Mouse (Mus musculus) heart, postnatal 0 days (tissue): ENCODE measurements around the gene Wdr18. TPM values are rescaled to one million over a fixed set of nuclear protein-coding genes. Genes with fewer than 3 reads are reported as not detected.

Experiments used
- ATAC-seq: fragments of 200-750 bp; cut with Nextera tagmentation; 2 replicates; pipeline ENCODE4 v1.8.0; 2017; ENCODE audit warnings: low read depth, moderate number of reproducible peaks, moderate library complexity; ENCODE audit not compliant: insufficient read depth
- DNase-seq: peaks from one replicate; pipeline ENCODE4 v3.0.0-alpha.2; 2016; ENCODE audit warnings: low spot score
- H3K27ac ChIP-seq: fragments of 300-500 bp; sonication (generic); 2 replicates; pipeline ENCODE4 v1.5.1; 2014; ENCODE audit warnings: low read depth, mild to moderate bottlenecking
- H3K27me3 ChIP-seq: fragments of 300-500 bp; sonication (generic); 2 replicates; pipeline ENCODE4 v1.6.1; 2014; ENCODE audit warnings: low read length, mixed read lengths; ENCODE audit not compliant: control insufficient read depth, insufficient read depth
- H3K36me3 ChIP-seq: fragments of 300-500 bp; sonication (generic); replicated peaks from 2 replicates; pipeline ENCODE4 v1.6.1; 2014; ENCODE audit warnings: low read length, mixed read lengths; ENCODE audit not compliant: control insufficient read depth, insufficient read depth
- H3K4me1 ChIP-seq: fragments of 300-500 bp; sonication (generic); 2 replicates; pipeline ENCODE4 v1.6.1; 2014; ENCODE audit warnings: antibody characterized with exemption; ENCODE audit not compliant: control insufficient read depth, insufficient read depth
- H3K4me2 ChIP-seq: fragments of 300-500 bp; sonication (generic); 2 replicates; pipeline ENCODE4 v1.6.1; 2014; ENCODE audit warnings: low read depth, mild to moderate bottlenecking, low read length, moderate library complexity
- H3K4me3 ChIP-seq: fragments of 300-500 bp; sonication (generic); 2 replicates; pipeline ENCODE4 v1.5.1; 2014; ENCODE audit warnings: low read depth, low read length
- H3K9ac ChIP-seq: fragments of 300-500 bp; sonication (generic); replicated peaks from 2 replicates; pipeline ENCODE4 v1.6.1; 2014; ENCODE audit warnings: low read depth, low read length, mixed read lengths
- H3K9me3 ChIP-seq: fragments of 300-500 bp; sonication (generic); replicated peaks from 2 replicates; pipeline ENCODE4 v1.6.1; 2016; ENCODE audit warnings: low read length; ENCODE audit not compliant: control insufficient read depth
- CTCF ChIP-seq: IDR thresholded peaks from 2 replicates; pipeline ENCODE4 v1.5.1; 2016; ENCODE audit warnings: antibody characterized with exemption, control low read depth, low read depth
- EP300 ChIP-seq: IDR thresholded peaks from 2 replicates; pipeline ENCODE4 v1.6.1; 2016; ENCODE audit warnings: antibody characterized with exemption, low read depth
- WGBS: fragments of 180-500 bp; shearing (Covaris S2); extraction: QIAGEN DNeasy Blood & Tissue Kit; methylation state at CpG from one replicate; pipeline ENCODE4 v1.1.7; 2014; 5-methylcytosine and 5-hydroxymethylcytosine counted together
- polyA plus RNA-seq: library from polyadenylated mRNA; unstranded; fragments of >200 nt; fragmentation: Nextera tagmentation; extraction: Ambion mirVana; gene quantifications from 2 replicates; pipeline ENCODE4 v1.2.1, GENCODE M21; 2015
- total RNA-seq: library from RNA; depleted of rRNA; stranded (reverse); fragments of >200 nt; gene quantifications from 2 replicates; pipeline ENCODE4 v1.2.3, GENCODE M21; 2014; ENCODE audit warnings: low replicate concordance

The Wdr18 gene
- total and polyA plus RNA-seq, 2 experiments from 2014 or later: 51.5 to 54.3 TPM

DNA sequence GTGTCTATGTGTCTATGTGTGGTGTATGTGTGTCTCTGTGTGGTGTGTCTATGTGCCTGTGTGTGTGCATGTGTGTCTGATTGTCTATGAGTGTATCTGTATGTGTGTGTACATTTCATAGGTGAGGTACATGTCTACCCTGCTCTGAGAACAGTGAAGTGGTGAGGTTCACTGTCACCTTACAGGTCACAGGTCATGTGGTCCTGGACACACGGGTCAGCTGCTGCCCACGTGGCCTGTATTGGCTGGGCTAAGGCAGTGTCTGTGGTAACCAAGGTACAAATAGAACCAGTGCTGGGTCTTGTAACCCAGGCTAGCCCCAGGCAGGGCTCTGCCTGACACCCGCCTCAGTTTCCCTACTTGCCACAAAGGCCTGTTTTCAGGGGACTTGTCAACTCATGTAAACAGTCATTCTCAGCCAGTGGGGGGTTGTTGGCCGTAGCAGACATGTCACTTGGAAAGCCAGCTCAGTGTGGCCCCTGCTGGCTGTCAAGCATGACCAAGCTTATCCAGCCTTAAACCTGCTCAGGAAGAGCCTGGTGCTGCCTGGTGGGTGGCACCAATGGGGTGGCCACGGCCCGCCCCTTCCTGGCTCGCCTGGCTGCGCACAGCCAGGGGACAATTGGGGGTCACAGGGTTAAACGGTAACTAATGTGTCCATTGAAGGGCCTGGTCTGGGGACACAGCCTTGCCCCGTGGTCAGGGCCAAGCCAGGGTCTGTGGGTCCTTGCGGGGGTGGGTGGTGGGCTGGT lies 22.0 kb upstream of the Wdr18 start:
- 85% methylated on average over 11 of the region's 11 CpGs for WGBS
- peak overlapping the region; percentile 55; the same call in 1 of the 2 replicates for H3K4me2 ChIP-seq

DNA sequence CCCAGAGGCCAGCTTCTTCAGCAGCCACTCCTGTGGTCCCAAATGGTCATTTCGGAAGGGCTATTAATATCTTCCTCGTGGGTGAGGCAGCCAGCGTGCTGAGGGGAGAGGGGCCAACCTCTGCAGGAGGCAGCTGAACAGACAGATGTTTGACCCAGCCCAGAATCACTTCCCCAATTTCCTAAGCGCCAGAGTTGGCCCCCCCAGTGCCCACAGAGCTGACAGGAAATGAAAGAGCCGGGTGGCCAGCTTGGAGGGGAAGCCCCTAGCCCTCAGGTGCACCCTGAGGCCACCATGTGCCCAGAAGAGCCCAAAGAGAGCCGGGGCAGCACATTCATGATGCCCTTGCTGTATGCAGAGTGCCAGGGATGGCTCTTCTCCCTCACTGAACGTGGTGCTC lies 19.2 kb upstream of the Wdr18 start:
- Histone ChIP-seq H3K36me3 (no peaks in the 10 kb centered on the region), H3K4me3 (no peak overlapping the region), H3K27ac (no peak overlapping the region), H3K4me2 (no peak overlapping the region), H3K9me3 (no peaks in the 10 kb centered on the region), H3K4me1 (peaks cover 24% of the 10 kb centered on the region), H3K27me3 (no peaks in the 10 kb centered on the region), H3K9ac (0 out of 2 replicates have a peak overlapping the region, but pooled peaks have one; percentile 19)
- no peak for TF ChIP-seq CTCF
- ATAC-seq (no peak), DNase-seq (no peak)
- 31% methylated on average over 7 of the region's 7 CpGs for WGBS

More for the DNA sequence above, 22.0 kb upstream of the Wdr18 start:
- no peak overlapping the region for H3K27ac ChIP-seq
- peaks cover 25% of the 10 kb centered on the region for H3K4me1 ChIP-seq
- ATAC-seq: no peak
- H3K27me3 ChIP-seq: no peaks in the 10 kb centered on the region
- H3K9ac ChIP-seq: no peak overlapping the region
- H3K36me3 ChIP-seq: no peaks in the 10 kb centered on the region
- no peaks in the 10 kb centered on the region for H3K9me3 ChIP-seq
- no peak for DNase-seq
- no peak for TF ChIP-seq EP300
- no peak for TF ChIP-seq CTCF
- H3K4me3 ChIP-seq: no peak overlapping the region

DNA sequence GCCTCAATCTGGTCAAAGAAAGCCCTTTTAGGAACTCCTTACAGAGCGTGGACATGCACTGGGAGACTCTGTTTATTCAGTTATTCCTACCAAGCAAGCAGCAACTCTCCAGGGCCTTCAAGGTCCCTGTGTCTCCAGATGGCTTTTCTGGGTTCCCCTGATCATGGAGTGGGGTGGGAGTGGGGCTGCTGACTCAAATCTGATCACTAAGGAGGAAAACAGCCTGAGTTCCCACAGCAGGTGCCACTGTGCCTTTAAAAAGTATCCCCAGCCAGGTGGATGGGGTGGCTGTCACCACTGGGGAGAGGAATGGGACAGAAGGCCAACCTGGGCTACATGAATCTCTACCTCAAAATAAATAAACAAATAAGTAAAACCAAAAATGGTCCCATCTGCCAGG lies 17.0 kb upstream of the Wdr18 start:
- no peak overlapping the region for H3K4me3 ChIP-seq
- TF ChIP-seq CTCF (no peak), EP300 (no peak)
- no peaks in the 10 kb centered on the region for H3K9me3 ChIP-seq
- no peaks in the 10 kb centered on the region for H3K27me3 ChIP-seq
- H3K9ac ChIP-seq: no peak overlapping the region
- DNase-seq: no peak
- no peak overlapping the region for H3K4me2 ChIP-seq
- no peaks in the 10 kb centered on the region for H3K36me3 ChIP-seq
- 100% methylated on average over 1 of the region's 1 CpGs for WGBS
- no peak overlapping the region for H3K27ac ChIP-seq
- H3K4me1 ChIP-seq: peaks cover 11% of the 10 kb centered on the region; the same call in 1 of the 2 replicates
- no peak for ATAC-seq

DNA sequence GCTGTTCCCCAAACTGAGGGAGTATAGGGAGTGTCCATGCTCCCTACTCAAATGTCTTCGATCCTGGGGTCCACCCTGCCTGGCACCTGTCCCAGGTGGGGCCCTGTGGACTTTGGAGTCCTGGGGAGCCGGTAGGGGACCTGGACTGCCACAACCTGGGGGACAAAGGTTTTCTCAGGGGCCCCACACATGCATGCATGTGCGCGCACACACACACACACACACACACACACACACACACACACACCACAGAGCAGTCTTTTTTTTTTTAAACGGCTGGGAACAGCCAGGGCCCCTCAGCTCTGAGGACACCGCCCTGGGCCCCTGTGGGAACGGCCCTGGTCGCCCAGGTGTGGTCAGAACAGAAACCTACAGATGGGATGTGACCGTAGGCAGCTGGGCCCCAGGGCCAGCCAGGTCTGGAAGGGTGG lies 16.5 kb upstream of the Wdr18 start:
- no peak overlapping the region for H3K4me3 ChIP-seq
- H3K9me3 ChIP-seq: no peaks in the 10 kb centered on the region
- ATAC-seq: no peak
- no peak overlapping the region for H3K27ac ChIP-seq
- WGBS: 82% methylated on average over 8 of the region's 9 CpGs
- no peak overlapping the region for H3K4me2 ChIP-seq
- no peaks in the 10 kb centered on the region for H3K27me3 ChIP-seq
- H3K4me1 ChIP-seq: peaks cover 11% of the 10 kb centered on the region; the same call in 1 of the 2 replicates
- no peak for DNase-seq
- no peak overlapping the region for H3K9ac ChIP-seq
- TF ChIP-seq EP300 (no peak), CTCF (no peak)
- no peaks in the 10 kb centered on the region for H3K36me3 ChIP-seq

DNA sequence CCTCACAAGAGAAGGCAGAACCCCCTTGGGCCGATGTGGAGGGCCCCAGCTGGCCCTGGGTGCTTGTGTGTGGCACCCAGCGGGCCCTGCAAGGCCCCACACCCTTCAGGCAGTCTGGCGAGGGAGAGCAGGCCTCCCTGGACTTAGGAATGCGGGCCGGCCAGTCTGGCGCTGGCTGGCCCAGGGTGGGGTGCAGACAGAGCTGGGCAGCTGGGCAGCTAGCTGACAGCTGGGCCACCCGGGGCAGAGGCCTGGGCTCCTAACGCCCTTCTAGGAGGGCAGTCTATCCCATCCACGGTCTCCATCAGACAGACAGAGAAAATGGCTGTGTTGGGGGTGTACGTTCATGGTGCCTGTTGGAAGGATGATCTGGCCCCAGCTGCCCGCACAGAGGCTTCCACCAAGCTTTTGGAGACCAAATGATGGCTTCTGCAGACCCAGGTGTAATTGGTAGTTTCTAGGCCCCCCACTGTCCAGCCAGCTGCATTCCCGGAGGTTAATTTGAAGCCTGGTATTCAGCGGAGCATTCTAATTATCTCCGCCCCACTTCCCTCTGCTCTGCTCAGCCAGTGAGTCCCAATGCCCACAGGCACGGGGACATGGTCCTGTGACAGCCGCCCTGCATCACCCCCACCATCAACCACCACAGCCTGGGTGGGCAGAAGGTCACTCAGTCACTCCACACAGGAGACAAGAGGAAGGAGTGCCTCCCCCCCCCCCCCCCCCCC lies 14.3 kb upstream of the Wdr18 start:
- Histone ChIP-seq H3K9ac (no peak overlapping the region), H3K27ac (no peak overlapping the region), H3K4me1 (peaks cover 4% of the 10 kb centered on the region; the same call in 1 of the 2 replicates), H3K4me3 (no peak overlapping the region), H3K4me2 (no peak overlapping the region), H3K27me3 (no peaks in the 10 kb centered on the region), H3K36me3 (peaks cover 15% of the 10 kb centered on the region), H3K9me3 (no peaks in the 10 kb centered on the region)
- no peak for DNase-seq
- 51% methylated on average over 16 of the region's 16 CpGs for WGBS
- no peak for TF ChIP-seq CTCF
- no peak for TF ChIP-seq EP300
- ATAC-seq: no peak
